Mouse (Mus musculus) heart, postnatal 0 days (tissue): Measurements from ENCODE around the gene Urm1. TPM values are rescaled to one million over a fixed set of nuclear protein-coding genes. Genes with fewer than 3 reads are reported as not detected.
"Not testable (repeated sequence)": the region's sequence is repeated elsewhere in the genome, so short reads cannot be mapped to it uniquely, and the experiment has no call there.

Experiments
- ATAC-seq: fragments of 200-750 bp; cut with Nextera tagmentation; 2 replicates; pipeline ENCODE4 v1.8.0; 2017; ENCODE audit warnings: low read depth, moderate number of reproducible peaks, moderate library complexity; ENCODE audit not compliant: insufficient read depth
- DNase-seq: peaks from one replicate; pipeline ENCODE4 v3.0.0-alpha.2; 2016; ENCODE audit warnings: low spot score
- H3K27ac ChIP-seq: fragments of 300-500 bp; sonication (generic); 2 replicates; pipeline ENCODE4 v1.5.1; 2014; ENCODE audit warnings: low read depth, mild to moderate bottlenecking
- H3K27me3 ChIP-seq: fragments of 300-500 bp; sonication (generic); 2 replicates; pipeline ENCODE4 v1.6.1; 2014; ENCODE audit warnings: low read length, mixed read lengths; ENCODE audit not compliant: control insufficient read depth, insufficient read depth
- H3K36me3 ChIP-seq: fragments of 300-500 bp; sonication (generic); replicated peaks from 2 replicates; pipeline ENCODE4 v1.6.1; 2014; ENCODE audit warnings: low read length, mixed read lengths; ENCODE audit not compliant: control insufficient read depth, insufficient read depth
- H3K4me1 ChIP-seq: fragments of 300-500 bp; sonication (generic); 2 replicates; pipeline ENCODE4 v1.6.1; 2014; ENCODE audit warnings: antibody characterized with exemption; ENCODE audit not compliant: control insufficient read depth, insufficient read depth
- H3K4me2 ChIP-seq: fragments of 300-500 bp; sonication (generic); 2 replicates; pipeline ENCODE4 v1.6.1; 2014; ENCODE audit warnings: low read depth, mild to moderate bottlenecking, low read length, moderate library complexity
- H3K4me3 ChIP-seq: fragments of 300-500 bp; sonication (generic); 2 replicates; pipeline ENCODE4 v1.5.1; 2014; ENCODE audit warnings: low read depth, low read length
- H3K9ac ChIP-seq: fragments of 300-500 bp; sonication (generic); replicated peaks from 2 replicates; pipeline ENCODE4 v1.6.1; 2014; ENCODE audit warnings: low read depth, low read length, mixed read lengths
- H3K9me3 ChIP-seq: fragments of 300-500 bp; sonication (generic); replicated peaks from 2 replicates; pipeline ENCODE4 v1.6.1; 2016; ENCODE audit warnings: low read length; ENCODE audit not compliant: control insufficient read depth
- CTCF ChIP-seq: IDR thresholded peaks from 2 replicates; pipeline ENCODE4 v1.5.1; 2016; ENCODE audit warnings: antibody characterized with exemption, control low read depth, low read depth
- EP300 ChIP-seq: IDR thresholded peaks from 2 replicates; pipeline ENCODE4 v1.6.1; 2016; ENCODE audit warnings: antibody characterized with exemption, low read depth
- WGBS: fragments of 180-500 bp; shearing (Covaris S2); extraction: QIAGEN DNeasy Blood & Tissue Kit; methylation state at CpG from one replicate; pipeline ENCODE4 v1.1.7; 2014; 5-methylcytosine and 5-hydroxymethylcytosine counted together
- polyA plus RNA-seq: library from polyadenylated mRNA; unstranded; fragments of >200 nt; fragmentation: Nextera tagmentation; extraction: Ambion mirVana; gene quantifications from 2 replicates; pipeline ENCODE4 v1.2.1, GENCODE M21; 2015
- total RNA-seq: library from RNA; depleted of rRNA; stranded (reverse); fragments of >200 nt; gene quantifications from 2 replicates; pipeline ENCODE4 v1.2.3, GENCODE M21; 2014; ENCODE audit warnings: low replicate concordance; rRNA removed

The Urm1 gene
- 27.9 and 30.0 TPM in 2 replicates for total RNA-seq
- polyA plus RNA-seq, result 14.2 and 14.5 TPM in 2 replicates

- ATAC-seq, result peak; percentile 57
- H3K27ac ChIP-seq, result peak within 1 kb of the TSS; percentile 83
- H3K4me3 ChIP-seq, result peak within 1 kb of the TSS; percentile 51
- TF ChIP-seq EP300, result no peak
- TF ChIP-seq CTCF, result no peak
- peak within 1 kb of the TSS; percentile 68 for H3K4me2 ChIP-seq
- H3K27me3 ChIP-seq, result no peaks in the 10 kb centered on the region
- DNase-seq, result peak; percentile 82
- no peaks in the 10 kb centered on the region for H3K4me1 ChIP-seq
- H3K36me3 ChIP-seq, result peaks cover 15% of the 10 kb centered on the region
- H3K9me3 ChIP-seq, result no peaks in the 10 kb centered on the region
- peak within 1 kb of the TSS; percentile 56 for H3K9ac ChIP-seq
- 2% methylated on average over 35 of the region's 35 CpGs for WGBS
Measured at GRCm38 (mm10) chr2:29820025-29820817, at the start of gene Urm1. TSS of gene Urm1 (plus strand) at chr2:29820075.

DNA sequence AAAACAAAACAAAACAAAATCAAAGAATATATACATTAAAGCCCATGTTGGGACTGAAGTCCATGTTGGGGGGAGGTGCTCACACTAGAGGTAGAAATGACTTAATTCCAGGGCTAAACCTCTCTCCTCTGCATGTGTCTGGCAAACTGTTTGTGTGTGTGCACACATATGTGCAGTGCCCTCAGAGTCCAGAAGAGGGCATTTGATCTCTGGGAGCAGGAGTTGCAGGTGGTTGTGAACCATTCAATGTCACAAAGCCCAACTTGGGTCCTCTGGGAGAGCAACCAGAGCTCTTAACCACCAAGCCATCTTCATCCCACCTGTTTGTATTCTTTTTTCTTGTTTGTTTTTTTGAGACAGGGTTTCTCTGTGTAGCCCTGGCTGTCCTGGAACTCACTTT is 49.7 kb upstream of the Urm1 start:
- Histone ChIP-seq H3K9me3 (no peaks in the 10 kb centered on the region), H3K4me2 (no peak overlapping the region), H3K4me3 (no peak overlapping the region), H3K9ac (no peak overlapping the region), H3K27me3 (no peaks in the 10 kb centered on the region), H3K36me3 (no peaks in the 10 kb centered on the region), H3K4me1 (no peaks in the 10 kb centered on the region), H3K27ac (no peak overlapping the region)
- ATAC-seq (no peak), DNase-seq (no peak)
- TF ChIP-seq CTCF, result no peak
- no peak for TF ChIP-seq EP300

- Histone ChIP-seq H3K9ac (no peak overlapping the region), H3K4me1 (no peaks in the 10 kb centered on the region), H3K4me2 (no peak overlapping the region), H3K9me3 (no peaks in the 10 kb centered on the region), H3K27ac (no peak overlapping the region), H3K27me3 (no peaks in the 10 kb centered on the region), H3K4me3 (no peak overlapping the region), H3K36me3 (peaks cover 4% of the 10 kb centered on the region)
- DNase-seq (no peak), ATAC-seq (no peak)
- TF ChIP-seq EP300 (no peak), CTCF (no peak)
- WGBS, result 49% methylated on average over 8 of the region's 8 CpGs
Measured at GRCm38 (mm10) chr2:29771611-29772461, 48.0 kb upstream of the Urm1 start.

DNA sequence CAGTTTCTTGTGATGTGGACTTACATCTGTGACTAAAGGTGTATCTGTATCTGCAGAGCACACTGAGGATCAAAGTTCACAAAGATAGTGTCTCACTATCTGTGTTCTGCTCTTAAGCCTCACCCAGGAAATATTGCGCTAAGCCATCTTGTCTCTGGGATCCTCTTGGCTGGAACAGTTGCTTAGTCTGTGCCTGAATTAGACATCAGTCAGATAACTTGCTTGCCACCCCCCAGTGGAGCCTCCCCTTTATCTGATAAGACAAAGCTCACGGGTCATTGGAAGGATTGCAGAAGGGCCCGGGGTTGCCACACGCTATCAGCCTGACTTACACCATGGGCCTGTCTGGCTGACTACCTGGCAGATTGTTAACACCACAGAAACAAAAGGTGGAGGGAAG is 46.6 kb upstream of the Urm1 start:
- 50% methylated on average over 4 of the region's 4 CpGs for WGBS

GRCm38 (mm10) chr2:29781256-29781655 is 38.6 kb upstream of the Urm1 start:
- not testable (repeated sequence) for H3K27me3 ChIP-seq, DNase-seq, H3K27ac ChIP-seq, H3K9me3 ChIP-seq, H3K9ac ChIP-seq, ATAC-seq, H3K4me2 ChIP-seq, H3K4me1 ChIP-seq, H3K4me3 ChIP-seq
- peaks cover 90% of the 10 kb centered on the region for H3K36me3 ChIP-seq
- 97% methylated on average over 2 of the region's 2 CpGs for WGBS

More for the DNA sequence above, 46.6 kb upstream of the Urm1 start:
- ATAC-seq (no peak), DNase-seq (no peak)
- no peaks in the 10 kb centered on the region for H3K9me3 ChIP-seq
- no peak for TF ChIP-seq EP300
- no peak for TF ChIP-seq CTCF
- no peak overlapping the region for H3K9ac ChIP-seq
- no peaks in the 10 kb centered on the region for H3K27me3 ChIP-seq
- H3K36me3 ChIP-seq, result peaks cover 19% of the 10 kb centered on the region
- no peak overlapping the region for H3K4me3 ChIP-seq
- H3K27ac ChIP-seq, result no peak overlapping the region
- H3K4me1 ChIP-seq, result no peaks in the 10 kb centered on the region
- no peak overlapping the region for H3K4me2 ChIP-seq
